Mouse (Mus musculus): ENCODE results near the gene Zswim1. TPM values are rescaled to one million over a fixed set of nuclear protein-coding genes. Genes with fewer than 3 reads are reported as not detected.
A peak's percentile ranks its signal among the peaks of the same experiment; 100 is the strongest.
"Not testable (repeated sequence)": the region's sequence is repeated elsewhere in the genome, so short reads cannot be mapped to it uniquely, and the experiment has no call there.

The Zswim1 gene
- total RNA-seq, 2 experiments from 2014 or later, result 3.0 to 4.6 TPM

GRCm38 (mm10) chr2:164791841-164792261 is 30.6 kb upstream of the Zswim1 start:
- intact Hi-C loops (cut with DNase I), result no loop called here
- DNase-seq, result no peak

DNA sequence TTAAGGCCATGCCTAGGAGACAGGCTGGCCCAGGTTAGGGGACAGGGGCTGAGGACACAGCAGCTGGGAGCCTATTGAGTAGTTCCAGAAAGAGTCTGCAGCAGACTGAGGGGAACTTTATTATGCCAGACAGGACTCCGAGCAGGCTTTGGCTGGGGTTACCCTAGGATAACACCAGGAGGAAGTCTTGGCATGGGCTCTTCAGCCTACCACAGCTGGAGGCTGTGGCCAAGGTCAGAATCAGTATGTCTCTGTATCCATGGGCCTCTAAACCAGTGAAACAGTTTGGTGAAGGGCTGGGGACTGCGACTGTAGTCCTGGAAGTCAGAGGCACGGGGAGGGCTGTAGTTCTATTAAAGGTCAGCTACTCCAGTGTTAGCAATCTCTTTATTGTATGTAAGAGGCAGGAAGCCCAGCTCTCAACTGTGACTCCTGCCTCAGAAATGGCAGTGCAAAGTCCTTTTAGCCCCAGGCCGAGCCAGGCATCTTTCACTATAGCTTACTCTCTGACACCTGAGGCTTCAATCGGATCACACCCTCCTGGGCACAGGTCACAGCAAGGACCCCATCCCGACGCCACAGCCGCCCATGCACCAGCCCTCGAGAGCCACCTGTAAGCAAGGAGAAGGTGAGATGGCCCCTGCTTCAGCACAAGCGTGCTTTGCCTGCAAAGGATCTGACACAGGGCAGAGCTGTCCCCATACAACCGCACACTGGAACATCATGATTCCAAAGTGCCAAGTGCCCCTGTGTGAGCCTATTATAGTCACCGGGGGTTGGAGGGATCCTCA is 29.9 kb upstream of the Zswim1 start:
- DNase-seq, result no peak
- intact Hi-C loops (cut with DNase I), result no loop called here

DNA sequence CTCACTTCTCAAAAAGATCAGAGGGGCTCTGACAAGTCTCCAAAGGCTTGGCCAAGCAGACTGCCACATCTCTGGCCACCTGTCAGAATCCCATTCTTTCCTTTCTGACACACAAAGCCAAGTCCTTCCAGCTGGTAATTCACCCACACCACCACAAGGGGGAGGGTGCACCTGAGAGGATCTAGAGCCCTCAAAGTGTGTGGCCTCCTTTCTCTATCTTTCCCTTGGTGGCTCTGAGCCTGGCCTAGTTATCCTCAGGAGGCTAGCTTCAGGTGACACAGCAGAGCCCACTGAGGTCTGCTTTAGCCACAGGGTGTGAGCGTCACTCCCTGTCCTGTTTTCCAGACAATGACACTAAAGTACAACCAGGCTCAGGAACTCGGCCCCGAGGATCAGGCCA is 29.2 kb upstream of the Zswim1 start:
- DNase-seq, result no peak
- intact Hi-C loops (cut with DNase I), result no loop called here

GRCm38 (mm10) chr2:164793772-164794171 is 28.7 kb upstream of the Zswim1 start:
- DNase-seq, result no peak
- intact Hi-C loops (cut with DNase I), result no loop called here

- intact Hi-C loops (cut with DNase I), result no loop called here
- DNase-seq, result peak; percentile 63 to 85
These were observed 28.2 kb upstream of the Zswim1 start for GRCm38 (mm10) chr2:164794293-164794692.

- no peak for DNase-seq
- intact Hi-C loops (cut with DNase I), result loop anchor here (5.0 kb wide), 1 partner anchor 119 kb away; no protein-coding TSS in a partner anchor
These were observed 26.6 kb upstream of the Zswim1 start for GRCm38 (mm10) chr2:164795868-164796267.

GRCm38 (mm10) chr2:164798554-164798953 is 23.9 kb upstream of the Zswim1 start:
- intact Hi-C loops (cut with DNase I), result loop anchor here (5.0 kb wide), 1 partner anchor 121 kb away; no protein-coding TSS in a partner anchor

GRCm38 (mm10) chr2:164800252-164801004 is 22.1 kb upstream of the Zswim1 start:
- intact Hi-C loops (cut with DNase I), result no loop called here
- no peak for DNase-seq

More at GRCm38 (mm10) chr2:164798554-164798953, 23.9 kb upstream of the Zswim1 start:
- not testable (repeated sequence) for DNase-seq

DNA sequence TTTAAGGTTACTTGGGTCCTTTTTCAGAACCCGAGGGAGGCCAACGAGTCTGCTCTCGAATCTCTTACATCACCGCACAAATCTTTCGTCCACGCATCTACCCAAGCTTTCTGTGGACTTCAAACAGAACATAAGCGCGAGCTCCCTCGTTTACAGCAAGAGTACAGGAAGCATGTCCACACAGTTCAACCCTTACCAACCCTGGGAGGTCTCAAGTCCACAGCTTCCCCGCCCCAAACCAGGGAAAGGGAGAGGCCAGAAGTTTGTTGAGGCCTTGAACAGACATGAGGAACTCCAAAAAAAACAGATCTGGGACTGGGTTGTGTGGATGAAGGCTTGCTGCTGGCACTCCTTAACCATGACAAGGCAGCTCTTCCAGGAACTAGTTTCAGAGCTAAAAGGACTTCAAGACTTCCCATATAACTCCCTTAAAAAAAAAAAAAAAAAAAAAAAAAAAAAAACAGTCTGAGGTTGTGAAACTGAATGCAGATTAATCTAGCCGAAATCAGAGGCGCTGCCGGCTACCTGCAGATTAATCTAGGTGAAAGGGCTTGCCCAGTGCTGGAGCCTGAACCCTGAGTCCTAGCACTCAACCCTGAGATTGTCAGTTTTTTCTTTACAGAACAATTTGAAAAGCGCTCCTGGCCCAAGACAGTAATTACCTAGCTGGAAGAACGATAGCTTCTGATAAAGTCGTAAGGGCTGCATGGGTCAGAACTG is 19.1 kb upstream of the Zswim1 start:
- DNase-seq, result no peak
- intact Hi-C loops (cut with DNase I), result no loop called here

DNA sequence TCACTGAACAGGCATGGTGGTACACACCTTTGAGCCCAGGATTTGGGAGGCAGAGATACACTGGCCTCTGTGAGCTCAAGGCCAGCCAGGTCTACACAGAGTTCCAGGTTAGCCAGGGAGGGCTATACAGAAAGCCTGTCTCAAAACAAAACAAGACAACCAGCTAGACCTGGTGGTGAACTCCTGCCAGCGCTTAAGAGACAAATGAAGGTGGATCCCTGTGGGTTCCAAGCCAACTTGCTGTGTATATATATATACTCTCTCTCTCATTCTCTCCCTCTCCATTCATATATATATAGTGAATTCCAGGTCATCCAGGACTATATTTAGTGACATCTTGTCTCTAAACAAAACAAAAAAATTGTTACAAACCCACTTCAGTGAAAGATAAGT is 18.6 kb upstream of the Zswim1 start:
- intact Hi-C loops (cut with DNase I), result no loop called here

GRCm38 (mm10) chr2:164804533-164805331 is 17.8 kb upstream of the Zswim1 start, which contains the start of the genes Acot8 and Zswim3:
Acot8 (minus strand) TSS chr2:164804882.
Zswim3 (plus strand) TSS chr2:164805098.
- intact Hi-C loops (cut with DNase I), result no loop called here
- peak; percentile 94 to 99 for DNase-seq

More for the DNA sequence above, 18.6 kb upstream of the Zswim1 start:
- no peak for DNase-seq

- no peak for DNase-seq
- intact Hi-C loops (cut with DNase I), result no loop called here
These were observed 17.2 kb upstream of the Zswim1 start for GRCm38 (mm10) chr2:164805332-164805718.

DNA sequence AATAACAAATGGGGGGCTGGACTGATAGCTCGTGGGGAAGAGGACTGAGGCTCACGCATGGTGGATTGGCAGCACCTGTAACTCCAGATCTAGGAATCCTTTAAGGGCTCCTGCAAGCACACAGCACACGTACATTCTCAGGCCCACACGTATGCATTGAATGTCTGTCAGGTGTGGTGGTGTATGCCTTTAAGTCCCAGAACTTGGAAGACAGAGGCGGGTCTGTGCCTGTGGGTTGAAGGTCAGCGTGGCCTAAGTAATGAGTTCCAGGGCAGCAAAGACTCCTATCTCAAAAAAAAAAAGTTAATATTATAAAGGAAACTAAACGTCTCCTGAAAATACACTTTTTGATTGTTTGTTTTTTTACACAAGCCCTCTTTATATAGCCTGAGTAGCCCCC is 15.9 kb upstream of the Zswim1 start:
- DNase-seq, result no peak
- intact Hi-C loops (cut with DNase I), result no loop called here

GRCm38 (mm10) chr2:164813557-164813956 is 8.9 kb upstream of the Zswim1 start:
- intact Hi-C loops (cut with DNase I), result no loop called here
- DNase-seq, result no peak

GRCm38 (mm10) chr2:164815348-164815747 is 7.1 kb upstream of the Zswim1 start:
- intact Hi-C loops (cut with DNase I), result no loop called here
- no peak for DNase-seq

DNA sequence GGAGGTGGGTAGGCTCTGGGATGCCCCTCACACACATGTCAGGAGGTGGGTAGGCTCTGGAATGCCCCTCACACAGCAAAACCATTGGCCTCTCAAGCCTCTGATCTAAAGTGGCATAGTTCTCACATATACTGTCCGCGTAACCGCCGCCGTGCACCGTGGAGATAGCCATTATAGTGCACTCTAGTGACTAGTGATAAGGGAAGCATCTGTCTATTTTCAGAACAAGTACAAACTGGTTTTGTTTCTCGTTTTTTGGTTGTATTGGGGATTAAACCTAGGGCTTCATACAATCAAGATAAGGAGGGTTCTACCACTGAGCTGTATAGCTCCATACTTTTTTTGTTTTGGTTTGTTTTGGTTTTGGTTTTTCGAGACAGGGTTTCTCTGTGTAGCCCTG is 6.7 kb upstream of the Zswim1 start:
- no peak for DNase-seq
- intact Hi-C loops (cut with DNase I), result no loop called here

- intact Hi-C loops (cut with DNase I), result no loop called here
- no peak for DNase-seq
These were observed 5.3 kb upstream of the Zswim1 start for GRCm38 (mm10) chr2:164817206-164817605.

- no peak for DNase-seq
- intact Hi-C loops (cut with DNase I), result no loop called here
These were observed 4.8 kb upstream of the Zswim1 start for GRCm38 (mm10) chr2:164817703-164818102.

GRCm38 (mm10) chr2:164821060-164821459 is 1.4 kb upstream of the Zswim1 start:
- intact Hi-C loops (cut with DNase I), result loop anchor here (10.0 kb wide), 1 partner anchor 214 kb away; the partner anchor contains the start of gene Ncoa5

GRCm38 (mm10) chr2:164823181-164823585 is 697 bp downstream of the Zswim1 start:
- no peak for DNase-seq
- intact Hi-C loops (cut with DNase I), result loop anchor here (10.0 kb wide), 1 partner anchor 212 kb away; the partner anchor contains the start of gene Ncoa5

More at GRCm38 (mm10) chr2:164821060-164821459, 1.4 kb upstream of the Zswim1 start:
- DNase-seq, result no peak
